In genomic region chr19:9954055-9954810, GRCm38 (mm10) we compare ENCODE assay signal across 1 mouse cellular context.
TF ChIP-seq lines count a peak whose summit lies in the region.

No protein-coding gene starts in this region.

TF ChIP-seq in CH12.LX, 34 proteins besides CTCF, POLR2A, EP300 and RAD21:
- TF ChIP-seq TBP (conservative IDR thresholded peaks at IDR 0.05; ENCODE audit: low read depth, low read length) = no peak
- TF ChIP-seq NELFE (IDR thresholded peaks at IDR 0.05; ENCODE audit: low read depth, low read length) = no peak
- TF ChIP-seq MEF2A (IDR thresholded peaks at IDR 0.05; ENCODE audit: borderline replicate concordance, low read depth, low read length) = no peak
